Mouse (Mus musculus): Measurements from ENCODE around the gene Cdkn3. TPM values are rescaled to one million over a fixed set of nuclear protein-coding genes. Genes with fewer than 3 reads are reported as not detected.
"Not testable (repeated sequence)": the region's sequence is repeated elsewhere in the genome, so short reads cannot be mapped to it uniquely, and the experiment has no call there.

Cdkn3 gene
- total and polyA plus RNA-seq, 2 experiments: 0.31 TPM; not detected in 1

DNA sequence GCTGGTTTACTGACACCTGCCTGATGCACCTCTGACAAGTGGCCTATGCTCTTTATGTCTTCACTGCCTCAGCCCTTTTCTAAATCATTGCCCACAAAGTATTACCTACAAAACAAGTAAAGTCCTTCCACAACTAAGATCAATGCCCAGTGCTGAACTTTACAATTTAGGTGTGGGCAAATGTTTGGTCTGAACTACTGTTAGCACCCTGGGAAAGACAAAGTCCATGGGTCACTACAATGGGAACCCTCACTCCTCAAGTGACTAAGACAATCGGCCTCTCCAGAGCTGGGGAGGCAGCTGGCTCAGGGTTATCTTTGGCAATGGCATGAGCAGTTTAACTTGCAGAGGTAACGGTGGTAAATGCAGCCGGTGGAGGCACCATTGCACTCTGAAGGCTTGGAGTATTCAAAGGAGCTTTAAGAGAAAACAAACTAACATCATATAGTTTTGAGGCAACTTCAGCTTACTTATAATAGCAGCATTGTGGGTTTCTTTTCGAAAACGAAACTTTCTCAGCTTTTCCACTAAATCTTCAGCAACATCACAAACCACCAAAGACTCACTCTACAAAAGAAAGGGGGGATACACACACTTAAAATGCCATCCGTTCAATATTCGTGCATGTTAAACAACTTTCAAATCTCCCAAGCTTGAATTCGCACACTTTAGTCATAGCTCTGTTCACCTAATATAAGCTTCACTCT, 56.7 kb downstream of the Cdkn3 start:
- peak; percentile 70 for DNase-seq (ENCODE audit: extremely low read depth, low read depth, low spot score)
- H3K27ac ChIP-seq (replicated peaks; ENCODE audit: insufficient read depth, low read depth, low read length): no peak overlapping the region

DNA sequence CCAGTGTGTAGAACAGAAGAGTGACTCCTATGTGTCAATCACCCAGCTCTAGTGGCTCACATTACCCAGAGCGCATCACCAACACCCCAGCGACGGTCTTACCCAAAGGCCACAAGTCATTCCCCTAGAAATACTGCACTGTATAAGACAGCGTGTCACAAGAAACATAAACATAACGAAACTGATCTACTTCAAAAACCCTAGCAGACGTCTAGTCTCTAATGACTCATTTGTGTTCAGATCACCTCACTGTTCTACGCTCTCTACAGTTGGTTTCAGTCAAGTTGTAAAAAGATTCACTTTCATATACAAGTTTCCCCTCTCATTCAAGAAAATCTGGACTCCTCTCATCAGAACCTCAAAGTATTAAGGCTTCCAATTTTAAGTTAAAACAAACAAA, 58.4 kb downstream of the Cdkn3 start:
- DNase-seq (ENCODE audit: extremely low read depth, low read depth, low spot score): no peak
- Histone ChIP-seq H3K79me2 (ENCODE audit: control insufficient read depth, insufficient read depth, low read length) (peaks cover 14% of the 10 kb centered on the region; the same call in 1 of the 2 replicates), H3K4me3 (ENCODE audit: insufficient read depth, low read depth, low read length) (no peak overlapping the region), H3K36me3 (ENCODE audit: control insufficient read depth, insufficient read depth, low read length) (peaks cover 18% of the 10 kb centered on the region), H3K4me1 (ENCODE audit: control insufficient read depth, insufficient read depth, low read length) (peaks cover 12% of the 10 kb centered on the region), H3K27ac (replicated peaks; ENCODE audit: insufficient read depth, low read depth, low read length) (no peak overlapping the region), H3K27me3 (ENCODE audit: control insufficient read depth, insufficient read depth, low read length) (no peaks in the 10 kb centered on the region), H3K9ac (ENCODE audit: low read depth, low read length) (no peak overlapping the region)
- TF ChIP-seq POLR2A (IDR thresholded peaks at IDR 0.05; ENCODE audit: extremely low read depth, insufficient read depth, low read length): no peak
- TF ChIP-seq CTCF (IDR thresholded peaks at IDR 0.05; ENCODE audit: low read depth, low read length): no peak
- WGBS: 88% methylated on average over 7 of the region's 7 CpGs

More for the DNA sequence above, 56.7 kb downstream of the Cdkn3 start:
- H3K4me1 ChIP-seq (ENCODE audit: control insufficient read depth, insufficient read depth, low read length): peaks cover 12% of the 10 kb centered on the region
- H3K4me3 ChIP-seq (ENCODE audit: insufficient read depth, low read depth, low read length): no peak overlapping the region
- H3K27me3 ChIP-seq (ENCODE audit: control insufficient read depth, insufficient read depth, low read length): no peaks in the 10 kb centered on the region
- peaks cover 14% of the 10 kb centered on the region; the same call in 1 of the 2 replicates for H3K79me2 ChIP-seq (ENCODE audit: control insufficient read depth, insufficient read depth, low read length)
- TF ChIP-seq CTCF (IDR thresholded peaks at IDR 0.05; ENCODE audit: low read depth, low read length) (no peak), POLR2A (IDR thresholded peaks at IDR 0.05; ENCODE audit: extremely low read depth, insufficient read depth, low read length) (no peak)
- H3K36me3 ChIP-seq (ENCODE audit: control insufficient read depth, insufficient read depth, low read length): peaks cover 23% of the 10 kb centered on the region
- no peak overlapping the region for H3K9ac ChIP-seq (ENCODE audit: low read depth, low read length)
- 66% methylated on average over 8 of the region's 8 CpGs for WGBS

DNA sequence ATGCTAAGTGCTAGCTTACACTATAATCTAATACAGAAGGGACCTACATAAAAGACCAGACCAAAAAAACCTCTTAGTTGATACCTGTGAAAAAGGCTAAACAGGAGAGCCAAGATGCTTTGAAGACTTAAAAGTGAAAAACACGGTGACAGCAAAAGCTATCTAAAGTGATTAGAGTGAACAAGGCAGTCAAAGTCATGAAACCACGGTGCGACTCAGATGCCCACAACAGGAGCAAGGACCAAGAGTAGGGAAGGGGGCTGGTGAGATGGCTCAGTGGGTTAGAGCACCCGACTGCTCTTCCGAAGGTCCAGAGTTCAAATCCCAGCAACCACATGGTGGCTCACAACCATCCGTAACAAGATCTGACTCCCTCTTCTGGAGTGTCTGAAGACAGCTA, 59.6 kb downstream of the Cdkn3 start:
- H3K9ac ChIP-seq (ENCODE audit: low read depth, low read length); H3K27ac ChIP-seq (replicated peaks; ENCODE audit: insufficient read depth, low read depth, low read length); H3K36me3 ChIP-seq (ENCODE audit: control insufficient read depth, insufficient read depth, low read length); H3K4me3 ChIP-seq (ENCODE audit: insufficient read depth, low read depth, low read length); H3K27me3 ChIP-seq (ENCODE audit: control insufficient read depth, insufficient read depth, low read length); DNase-seq (ENCODE audit: extremely low read depth, low read depth, low spot score): not testable (repeated sequence)
- peaks cover 14% of the 10 kb centered on the region; the same call in 1 of the 2 replicates for H3K79me2 ChIP-seq (ENCODE audit: control insufficient read depth, insufficient read depth, low read length)
- 88% methylated on average over 6 of the region's 6 CpGs for WGBS
- H3K4me1 ChIP-seq (ENCODE audit: control insufficient read depth, insufficient read depth, low read length): peaks cover 15% of the 10 kb centered on the region

Other genes starting within 250 kb of the Cdkn3 start
- gene Cnih1, start 27.9 kb downstream of the Cdkn3 start, total RNA-seq (2014; rRNA removed): 51.8 and 55.7 TPM in 2 replicates
- gene Cnih1, start 27.9 kb downstream of the Cdkn3 start, polyA plus RNA-seq (2012; rRNA removed): 69.5 and 83.3 TPM in 2 replicates
- gene Gmfb, start 61.7 kb downstream of the Cdkn3 start, total RNA-seq (2014; rRNA removed): 24.4 and 27.2 TPM in 2 replicates
- gene Gmfb, start 61.7 kb downstream of the Cdkn3 start, polyA plus RNA-seq (2012; rRNA removed): 3.6 and 4.2 TPM in 2 replicates
- 54.1 and 63.8 TPM in 2 replicates for gene Cgrrf1, start 71.6 kb downstream of the Cdkn3 start, total RNA-seq (2014; rRNA removed)
- gene Cgrrf1, start 71.6 kb downstream of the Cdkn3 start, polyA plus RNA-seq (2012; rRNA removed): 27.8 and 32.1 TPM in 2 replicates
- gene Samd4, start 122.3 kb downstream of the Cdkn3 start, total RNA-seq (2014; rRNA removed): 1.6 and 3.0 TPM in 2 replicates
- gene Samd4, start 122.3 kb downstream of the Cdkn3 start, polyA plus RNA-seq (2012; rRNA removed): 0.77 and 1.6 TPM in 2 replicates